Mouse (Mus musculus): ENCODE measurements around the gene Gm21776. TPM values are rescaled to one million over a fixed set of nuclear protein-coding genes. Genes with fewer than 3 reads are reported as not detected.

Gm21776 gene
- not detected in 2 replicates for polyA plus RNA-seq (2012; rRNA removed)

DNA sequence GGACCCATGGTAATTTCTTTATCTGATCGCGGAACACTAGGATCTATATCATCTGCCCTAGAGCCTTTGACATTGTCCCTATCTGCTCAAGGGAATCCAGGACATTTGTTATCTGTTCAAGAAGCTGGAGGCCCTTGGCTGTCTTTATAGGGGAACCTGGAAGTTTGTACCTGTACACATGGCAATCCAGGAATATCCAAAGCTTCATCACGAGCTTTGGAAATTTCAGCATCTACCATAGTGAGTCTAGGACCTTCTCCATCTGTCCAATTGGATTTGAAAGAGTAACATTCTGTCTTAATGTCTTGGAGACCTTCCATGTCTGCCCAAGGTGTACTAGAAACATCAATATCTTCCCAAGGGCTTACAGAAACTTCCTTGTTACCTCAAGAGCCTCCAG, at the start of gene Gm21776:
Gene Gm21776 (plus strand): TSS at position 301 of the 400 bp plus-strand sequence.

